Mouse (Mus musculus): Measurements from ENCODE around the gene Zap70.

The Zap70 gene

GRCm38 (mm10) chr1:36761568-36761967 is at the start of gene Zap70:
Gene Zap70 (plus strand): TSS chr1:36761798.
- DNase-seq: no peak

DNA sequence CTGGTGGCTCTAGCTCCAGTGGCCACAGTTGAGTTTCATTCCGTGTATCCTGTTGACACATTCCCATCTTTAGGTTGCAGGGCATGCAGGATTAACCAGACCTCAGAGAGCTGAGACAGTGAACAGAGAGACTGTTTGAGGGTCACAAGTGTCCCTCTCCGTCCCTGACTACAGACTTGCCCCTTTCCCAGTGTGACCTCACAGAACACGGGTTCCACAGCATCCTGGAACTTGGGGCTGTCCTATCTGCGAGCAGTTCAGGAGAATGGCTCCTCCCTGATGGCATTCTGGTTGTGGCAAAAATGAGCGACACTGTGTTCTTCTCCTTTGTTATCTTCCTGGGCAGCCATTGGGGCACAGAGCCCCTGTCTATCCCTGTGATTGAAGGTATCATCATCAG is 47.3 kb upstream of the Zap70 start, which contains the start of gene Actr1b:
Actr1b (minus strand) TSS at position 112 of the 400 bp plus-strand sequence.
- DNase-seq: no peak

GRCm38 (mm10) chr1:36718786-36719185 is 42.8 kb upstream of the Zap70 start:
- no peak for DNase-seq

DNA sequence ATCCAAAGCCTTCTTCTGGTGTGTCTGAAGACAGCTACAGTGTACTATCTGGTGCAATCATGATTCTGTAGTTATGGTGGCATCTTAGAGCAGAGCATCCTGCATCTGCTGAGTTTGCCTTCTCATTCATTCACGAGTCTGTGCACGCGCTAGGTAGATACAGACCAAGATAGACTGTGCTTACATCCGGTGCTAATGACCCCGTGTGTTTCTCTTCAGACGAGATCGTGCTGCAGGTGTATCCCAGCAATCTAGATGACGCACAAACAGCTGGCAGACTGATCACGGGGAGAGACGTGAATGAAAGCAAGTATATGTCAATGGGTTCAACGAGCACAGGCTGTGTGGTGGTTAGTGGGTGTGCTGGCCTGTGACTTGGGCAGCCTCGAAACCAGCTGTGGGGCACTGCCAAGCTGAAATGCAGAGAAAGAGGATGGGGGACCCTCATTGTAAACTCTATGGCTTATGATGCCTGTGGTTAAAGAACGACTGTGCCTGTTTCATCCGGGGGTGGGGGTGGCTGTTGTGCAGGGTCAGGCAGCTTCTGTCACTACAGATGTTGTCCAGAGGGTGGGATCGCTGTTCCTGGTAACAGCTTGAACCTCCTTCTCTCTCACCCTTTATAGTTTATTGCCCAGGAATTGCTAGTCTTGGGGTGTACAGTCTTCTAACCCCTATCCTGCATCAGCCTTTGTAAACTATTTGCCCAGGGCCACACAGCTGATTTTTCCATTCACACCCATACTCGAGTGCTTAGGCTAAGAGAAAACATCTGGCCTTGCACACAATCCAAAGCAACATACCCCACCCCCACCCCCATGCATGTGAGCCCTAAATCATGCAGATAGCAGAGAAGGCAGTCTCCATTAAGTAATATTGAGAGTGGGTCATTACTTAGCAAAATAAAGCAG is 38.2 kb upstream of the Zap70 start:
- DNase-seq: no peak

DNA sequence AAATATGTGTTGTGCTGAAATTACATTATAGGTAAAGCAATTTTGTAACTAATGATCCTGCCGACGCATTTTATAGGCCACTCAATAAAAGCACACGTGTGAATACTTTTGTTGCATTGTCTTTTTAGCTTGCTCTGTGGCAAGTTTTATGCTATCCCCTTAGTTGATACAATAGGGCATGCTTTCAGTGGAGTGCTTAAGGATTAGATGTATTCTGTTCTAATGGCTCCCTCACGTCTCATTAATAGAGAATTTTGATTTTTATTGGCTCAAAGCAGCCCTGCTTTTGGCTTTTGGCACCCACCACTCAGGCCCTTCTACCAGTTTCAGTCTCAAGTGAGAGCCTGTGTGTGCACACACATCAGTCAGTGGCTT is 37.6 kb upstream of the Zap70 start:
- DNase-seq: no peak

DNA sequence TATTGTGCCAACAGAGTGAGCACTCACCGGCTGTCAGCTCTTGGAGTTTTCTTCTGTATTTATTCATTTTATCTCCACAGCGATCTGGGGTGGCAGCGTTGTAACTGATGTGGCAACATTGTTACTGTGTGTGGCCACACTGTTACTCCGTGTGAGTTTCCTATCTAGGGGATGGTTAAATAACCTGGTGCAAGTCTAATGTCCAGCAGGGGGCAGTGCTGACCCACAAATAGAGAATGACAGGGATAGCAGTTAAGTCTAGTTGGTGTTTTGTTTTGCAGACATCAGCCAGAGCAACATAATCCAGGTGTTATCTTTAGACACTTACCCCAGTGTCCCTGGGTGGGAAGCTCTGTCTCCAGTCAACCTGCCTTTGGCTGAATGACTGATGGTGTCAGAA is 24.3 kb upstream of the Zap70 start:
- DNase-seq: peak; percentile 84

- no peak for DNase-seq
These were observed 22.4 kb upstream of the Zap70 start for GRCm38 (mm10) chr1:36739231-36739630.

DNA sequence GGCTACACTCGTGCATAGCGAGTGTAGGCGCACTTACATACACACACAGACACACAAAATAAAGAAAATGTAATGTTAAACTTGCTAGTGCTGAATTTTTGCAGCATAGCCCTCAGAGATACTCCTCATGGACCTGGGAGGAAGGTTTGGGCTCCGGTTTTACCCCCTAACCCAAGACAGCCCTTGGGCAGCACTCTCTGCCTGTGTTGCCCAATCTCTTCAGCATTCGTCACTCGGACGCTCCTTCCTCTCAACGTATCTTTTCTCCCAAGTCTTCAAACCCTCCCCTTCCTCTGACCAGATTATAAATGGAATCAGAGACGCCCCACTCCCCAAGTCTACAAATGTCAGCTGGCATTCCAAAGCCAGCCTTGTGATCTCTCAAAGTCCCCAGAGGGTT is 18.6 kb upstream of the Zap70 start:
- no peak for DNase-seq

- peak; percentile 85 for DNase-seq
These were observed 17.2 kb upstream of the Zap70 start for GRCm38 (mm10) chr1:36744268-36744944.

DNA sequence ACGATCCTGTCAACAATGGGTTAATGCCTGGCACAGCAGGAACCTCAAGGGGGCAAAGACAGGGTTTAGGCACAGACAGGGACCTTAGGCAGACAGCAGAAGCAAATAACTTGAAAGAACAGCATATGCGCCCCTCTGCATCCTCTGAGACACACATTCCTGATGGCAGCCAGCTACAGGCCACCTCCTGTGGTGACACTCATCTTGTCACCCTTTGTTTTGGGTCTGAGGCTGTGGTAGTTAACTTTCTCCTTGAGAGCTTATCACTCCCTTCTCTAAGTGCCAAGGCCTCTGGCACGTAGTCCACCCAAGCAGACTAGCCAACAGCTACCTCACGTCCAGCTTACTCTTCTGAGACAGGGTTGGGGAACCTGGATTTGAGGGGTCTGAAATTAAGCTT is 15.9 kb upstream of the Zap70 start:
- no peak for DNase-seq

DNA sequence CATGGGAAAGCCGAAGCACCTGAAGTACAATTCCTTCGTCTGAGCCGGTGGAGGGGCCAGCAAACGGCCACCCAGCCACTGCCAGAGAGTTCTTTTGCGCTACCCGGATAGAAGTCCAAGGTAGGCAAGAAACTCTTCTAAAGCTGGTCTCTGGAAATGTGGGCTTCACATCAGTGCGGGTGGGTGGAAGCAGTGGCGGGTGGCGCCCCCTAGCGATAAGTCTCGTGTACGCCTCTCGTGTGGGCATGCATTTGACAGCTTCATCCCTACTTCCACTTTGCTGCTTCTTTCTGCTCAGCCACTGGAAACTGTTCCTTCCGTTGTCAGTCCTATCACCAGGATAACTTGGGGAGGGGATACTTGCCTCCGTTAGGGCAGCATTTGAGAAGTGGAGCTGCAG is 15.1 kb upstream of the Zap70 start:
- no peak for DNase-seq

DNA sequence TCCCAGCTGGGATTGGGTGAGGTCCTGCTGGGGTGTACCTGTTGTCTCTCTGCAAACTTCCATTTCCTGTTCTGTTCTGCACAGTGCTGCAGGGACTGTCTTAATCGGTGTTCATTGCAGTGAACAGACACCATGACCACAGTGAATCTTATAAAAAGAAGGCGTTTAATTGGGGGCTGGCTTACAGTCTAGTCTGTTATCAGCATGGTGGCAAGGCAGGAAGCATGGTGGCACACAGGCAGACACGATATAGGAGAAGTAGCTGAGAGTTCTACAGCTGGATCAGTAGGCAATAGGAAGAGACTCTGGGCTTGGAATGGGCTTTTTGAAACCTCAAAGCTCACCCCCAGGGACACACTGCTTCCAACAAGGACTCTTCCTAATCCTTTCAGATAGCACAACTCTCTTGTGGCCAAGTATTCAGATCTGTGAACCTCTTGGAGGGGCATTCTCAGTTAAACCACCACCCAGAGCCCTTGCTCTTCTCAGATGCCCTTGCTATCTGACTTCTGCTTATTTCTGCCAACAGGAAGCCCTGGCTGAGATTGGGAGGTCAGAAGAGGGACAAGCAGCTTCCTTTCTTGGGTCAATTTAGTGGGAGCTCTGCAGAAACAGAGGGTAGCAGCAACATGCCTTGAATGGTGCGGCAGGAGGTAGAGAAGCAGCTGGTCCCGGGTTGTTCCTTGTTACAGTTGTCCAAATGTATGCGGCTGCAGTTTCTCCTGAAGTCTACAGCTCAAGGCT is 7.5 kb upstream of the Zap70 start:
- DNase-seq: no peak

- no peak for DNase-seq
These were observed 3.0 kb upstream of the Zap70 start for GRCm38 (mm10) chr1:36758553-36758952.

- DNase-seq: no peak
These were observed 2.5 kb upstream of the Zap70 start for GRCm38 (mm10) chr1:36759076-36759475.

DNA sequence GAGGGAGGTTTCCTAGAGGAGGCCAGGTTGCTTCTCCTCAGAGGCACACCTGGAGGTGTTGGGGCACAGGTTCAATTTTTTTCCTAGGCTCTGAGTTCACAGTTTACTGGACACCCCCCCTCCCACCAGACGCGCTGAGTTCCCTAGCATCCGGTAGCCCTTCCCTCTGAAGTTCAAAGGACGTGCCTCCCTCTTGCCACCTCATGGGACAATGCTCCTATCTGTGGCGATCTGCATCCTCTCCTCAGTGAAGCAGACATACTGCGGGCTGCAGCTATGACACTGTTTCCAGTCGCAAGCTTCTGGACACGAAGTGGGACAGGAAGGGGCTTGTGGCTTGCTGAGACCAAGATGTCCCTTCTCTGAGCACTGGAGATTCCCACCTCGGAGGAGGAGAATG is 1.2 kb upstream of the Zap70 start:
- no peak for DNase-seq

DNA sequence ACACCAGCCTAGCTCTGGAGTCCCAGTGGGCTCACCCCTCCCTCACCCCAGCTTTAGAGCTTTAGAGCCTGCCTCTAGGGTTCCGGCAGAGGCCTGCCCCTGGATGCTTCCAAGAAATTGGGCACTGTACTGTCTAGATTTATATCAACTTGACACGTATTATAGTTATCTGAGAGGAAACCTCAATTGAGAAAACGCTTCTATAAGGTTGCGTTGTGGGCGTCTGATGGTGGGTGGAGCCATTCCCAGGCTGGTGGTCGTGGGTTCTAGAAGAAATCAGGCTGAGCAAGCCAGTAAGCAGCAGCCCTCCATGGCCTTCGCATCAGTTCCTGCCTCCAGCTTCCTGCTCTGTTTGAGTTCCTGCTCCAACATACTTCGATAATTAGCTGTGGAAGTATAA is 537 bp upstream of the Zap70 start:
- DNase-seq: no peak

DNA sequence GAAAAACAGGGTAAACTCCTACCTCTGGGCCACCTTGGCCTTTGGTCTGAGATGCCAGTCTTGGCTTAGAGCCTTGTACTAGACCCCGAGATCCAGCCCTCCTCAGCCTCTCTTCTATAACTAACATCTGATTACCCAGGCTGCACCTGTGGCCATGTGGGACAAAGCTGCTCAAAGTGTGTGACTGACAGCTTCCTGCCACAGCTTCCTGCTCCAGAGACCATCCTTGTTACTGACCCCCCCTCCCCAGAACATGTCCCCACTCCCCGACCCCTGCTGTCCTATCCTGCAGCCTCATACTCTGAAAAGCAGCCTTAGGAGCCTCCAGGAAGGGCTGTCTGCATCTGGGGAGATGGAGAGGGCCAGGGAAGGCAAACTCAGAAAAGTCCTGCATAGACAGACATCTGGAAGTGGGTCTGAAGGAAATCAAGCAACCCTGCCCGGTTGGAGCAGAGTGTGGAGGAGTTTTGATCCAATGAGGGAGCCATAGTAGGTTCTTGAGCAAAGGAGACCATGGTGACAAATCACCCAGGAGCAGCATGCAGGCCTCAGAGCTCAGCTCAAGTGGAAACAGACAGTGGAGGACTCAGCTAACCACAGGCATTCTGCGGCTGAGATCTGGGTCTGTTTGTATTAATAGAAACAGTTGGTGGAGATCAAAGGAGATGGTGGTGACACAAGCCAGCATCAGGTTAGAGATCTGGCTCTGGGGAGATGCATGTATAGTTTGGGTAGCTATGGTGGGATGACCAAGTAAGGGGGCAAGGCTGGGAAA is 5.0 kb downstream of the Zap70 start:
- DNase-seq: no peak

DNA sequence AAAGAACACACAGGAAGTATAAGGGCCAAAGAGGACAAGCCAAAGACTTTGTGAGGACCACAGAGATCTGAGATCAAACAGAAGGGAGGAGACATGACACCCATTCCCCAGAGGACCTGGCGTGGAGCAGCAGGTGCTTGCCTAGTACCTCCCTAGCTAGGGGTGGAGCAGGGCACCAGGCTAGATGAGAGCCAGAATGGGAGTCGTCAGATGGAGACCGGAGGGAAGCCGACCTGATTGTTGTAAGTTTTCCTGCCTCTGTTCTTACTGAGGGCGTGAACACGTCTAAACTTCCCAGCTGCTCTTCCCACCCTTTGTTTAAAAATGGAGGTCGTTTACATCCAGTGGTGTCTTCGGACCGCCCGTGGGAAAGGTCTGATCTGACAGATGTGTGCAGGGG is 5.7 kb downstream of the Zap70 start:
- no peak for DNase-seq

DNA sequence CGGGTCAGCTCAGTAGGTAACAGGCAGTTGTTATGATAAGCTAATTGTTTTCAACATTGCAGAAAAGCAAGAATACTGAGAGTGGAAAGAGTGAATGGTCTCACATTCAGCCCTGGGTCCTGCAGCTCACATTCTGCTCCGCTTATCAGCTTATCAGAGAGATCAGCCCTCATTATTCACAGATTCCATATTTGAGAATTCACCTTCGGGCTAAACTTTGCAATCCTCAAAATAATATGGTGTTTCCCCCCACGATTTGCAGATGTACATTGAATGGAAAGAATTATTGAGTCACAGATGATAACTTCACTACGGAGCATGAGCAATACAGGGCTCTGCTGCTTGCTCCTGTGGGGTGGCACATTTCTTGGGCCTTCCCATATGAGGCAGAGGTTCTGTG is 7.2 kb downstream of the Zap70 start:
- no peak for DNase-seq

DNA sequence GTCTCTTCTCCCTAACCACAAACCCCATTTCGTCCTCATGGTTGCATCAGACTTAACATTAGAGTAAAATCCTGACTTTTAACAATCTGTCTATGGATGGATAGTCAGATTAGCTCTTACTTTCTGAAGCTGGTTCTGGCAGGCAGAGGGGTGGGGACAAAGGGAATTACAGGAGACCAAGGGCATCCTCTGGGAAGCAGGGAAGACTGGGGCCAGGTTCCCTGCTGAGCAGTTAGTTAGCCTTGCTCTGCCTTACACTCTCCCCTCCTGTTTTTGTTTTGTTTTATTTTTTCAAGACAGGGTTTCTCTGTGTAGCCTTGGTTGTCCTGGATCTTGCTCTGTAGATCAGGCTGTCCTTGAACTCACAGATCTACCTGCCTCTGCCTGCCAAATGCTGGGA is 8.4 kb downstream of the Zap70 start:
- DNase-seq: no peak

DNA sequence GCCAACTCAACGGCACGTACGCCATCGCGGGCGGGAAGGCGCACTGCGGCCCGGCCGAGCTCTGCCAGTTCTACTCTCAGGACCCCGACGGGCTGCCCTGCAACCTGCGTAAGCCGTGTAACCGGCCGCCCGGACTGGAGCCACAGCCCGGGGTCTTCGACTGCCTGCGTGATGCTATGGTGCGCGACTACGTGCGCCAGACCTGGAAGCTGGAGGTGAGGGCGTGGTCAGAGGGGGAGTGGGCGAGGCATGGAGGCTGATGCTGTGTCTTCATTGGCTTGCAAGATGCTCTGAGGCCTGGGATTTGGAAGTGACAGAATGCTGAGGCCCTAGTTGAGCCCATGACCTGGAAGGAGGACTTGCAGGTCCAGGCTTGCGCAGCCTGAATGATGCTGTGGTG is 9.4 kb downstream of the Zap70 start:
- DNase-seq: no peak

GRCm38 (mm10) chr1:36772198-36772934 is 10.8 kb downstream of the Zap70 start:
- no peak for DNase-seq
